Mouse (Mus musculus) olfactory bulb, adult 2 months (tissue): ENCODE measurements around the gene Lyrm9. TPM values are rescaled to one million over a fixed set of nuclear protein-coding genes. Genes with fewer than 3 reads are reported as not detected.

Experiments
- H3K27ac ChIP-seq: fragments of 200-500 bp; 2 replicates; pipeline ENCODE4 v1.5.1; 2012; ENCODE audit warnings: low read depth, low read length; ENCODE audit not compliant: insufficient read depth
- H3K4me1 ChIP-seq: fragments of 200-500 bp; 2 replicates; pipeline ENCODE4 v1.6.1; 2012; ENCODE audit warnings: low read length; ENCODE audit not compliant: control insufficient read depth, insufficient read depth
- H3K4me3 ChIP-seq: fragments of 200-500 bp; 2 replicates; pipeline ENCODE4 v1.5.1; 2012; ENCODE audit warnings: mild to moderate bottlenecking, low read depth, low read length, moderate library complexity; ENCODE audit not compliant: insufficient read depth
- CTCF ChIP-seq: fragments of 200-500 bp; IDR thresholded peaks from 2 replicates; pipeline ENCODE4 v1.5.1; 2012; ENCODE audit warnings: low read depth, mild to moderate bottlenecking, low read length, moderate library complexity; ENCODE audit not compliant: insufficient read depth
- POLR2A ChIP-seq: fragments of 200-500 bp; IDR thresholded peaks from 2 replicates; pipeline ENCODE4 v1.6.1; 2012; ENCODE audit warnings: mild to moderate bottlenecking, low read depth, low read length, moderate library complexity; ENCODE audit not compliant: insufficient read depth
- WGBS: fragments of 180-500 bp; shearing (Covaris S2); methylation state at CpG from one replicate; pipeline ENCODE4 v1.1.7; 2018; 5-methylcytosine and 5-hydroxymethylcytosine counted together
- polyA plus RNA-seq: library from polyadenylated mRNA; stranded (reverse); fragments of >200 nt; gene quantifications from 2 replicates; pipeline ENCODE4 v1.2.4, GENCODE M21; 2012; ENCODE audit warnings: low replicate concordance; ENCODE audit not compliant: missing spikeins, insufficient read depth, insufficient read length

Lyrm9 gene
- polyA plus RNA-seq, 1 experiment, result not detected

DNA sequence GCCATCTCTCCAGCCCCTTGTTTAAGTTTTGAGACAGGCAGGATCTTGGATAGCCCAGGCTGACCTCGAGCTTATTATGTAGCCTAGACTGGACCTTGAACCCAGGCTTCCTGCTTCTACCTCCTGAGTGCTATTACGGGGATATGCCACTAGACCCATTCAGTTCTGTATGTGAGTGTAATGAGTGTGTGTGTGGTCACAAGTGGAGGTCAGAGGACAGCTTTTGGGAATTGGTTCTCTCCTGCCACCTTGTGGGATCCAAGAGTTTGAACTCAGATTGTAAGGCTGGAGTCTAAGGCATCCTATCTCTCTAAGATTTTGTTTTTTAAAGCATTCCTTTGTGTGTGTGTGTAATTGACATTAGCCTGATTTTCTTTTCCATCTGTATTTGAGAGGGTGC is 2.0 kb downstream of the Lyrm9 start:
- Histone ChIP-seq H3K27ac (no peak overlapping the region), H3K4me1 (peaks cover 29% of the 10 kb centered on the region), H3K4me3 (no peak overlapping the region)
- WGBS, result 42% methylated on average over 2 of the region's 2 CpGs
- TF ChIP-seq POLR2A, result no peak
- TF ChIP-seq CTCF, result no peak

DNA sequence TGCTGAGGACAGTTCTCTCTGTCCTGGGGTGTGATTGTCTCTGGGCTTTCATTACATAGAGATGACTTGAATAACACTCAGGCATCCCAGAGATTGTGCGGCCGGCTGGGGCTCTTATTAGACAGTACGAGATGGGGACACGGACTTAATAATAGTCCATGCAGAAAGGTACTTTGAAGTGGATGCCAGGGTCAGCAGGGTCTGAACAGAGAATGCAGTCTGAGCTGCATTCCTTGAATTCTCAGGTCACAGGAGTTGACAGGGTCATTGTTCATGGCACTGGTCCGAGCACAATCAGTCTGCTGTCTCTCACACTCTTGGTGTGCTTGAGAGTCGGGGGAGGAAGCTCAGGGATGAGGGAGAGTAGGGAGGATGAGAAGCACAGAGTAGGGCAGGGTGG is 3.0 kb downstream of the Lyrm9 start:
- TF ChIP-seq POLR2A, result no peak
- TF ChIP-seq CTCF, result no peak
- H3K4me3 ChIP-seq, result no peak overlapping the region
- peaks cover 21% of the 10 kb centered on the region for H3K4me1 ChIP-seq
- 63% methylated on average over 6 of the region's 6 CpGs for WGBS
- no peak overlapping the region for H3K27ac ChIP-seq

DNA sequence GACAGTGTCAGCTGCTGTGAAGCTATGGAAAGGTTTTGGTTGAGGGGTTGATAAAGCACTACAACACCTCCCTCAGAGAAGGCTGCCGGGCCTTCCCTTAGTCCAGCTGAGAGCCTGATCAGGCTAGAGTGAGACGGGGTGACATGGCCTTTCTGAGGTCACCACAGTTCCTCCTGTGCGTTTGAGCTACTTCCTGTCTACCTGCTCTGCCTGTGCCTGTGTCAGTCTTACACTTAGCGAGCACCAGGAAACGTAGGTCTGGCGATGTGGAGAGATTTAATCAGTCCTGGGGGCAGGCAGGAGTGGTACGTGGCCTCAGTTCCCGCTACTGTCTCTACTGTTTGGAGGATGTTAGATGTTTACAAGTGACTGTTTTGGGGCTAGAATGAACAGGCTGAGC is 3.8 kb downstream of the Lyrm9 start:
- peaks cover 20% of the 10 kb centered on the region for H3K4me1 ChIP-seq
- TF ChIP-seq POLR2A, result no peak
- no peak for TF ChIP-seq CTCF
- H3K27ac ChIP-seq, result no peak overlapping the region
- H3K4me3 ChIP-seq, result no peak overlapping the region
- WGBS, result 83% methylated on average over 8 of the region's 8 CpGs

DNA sequence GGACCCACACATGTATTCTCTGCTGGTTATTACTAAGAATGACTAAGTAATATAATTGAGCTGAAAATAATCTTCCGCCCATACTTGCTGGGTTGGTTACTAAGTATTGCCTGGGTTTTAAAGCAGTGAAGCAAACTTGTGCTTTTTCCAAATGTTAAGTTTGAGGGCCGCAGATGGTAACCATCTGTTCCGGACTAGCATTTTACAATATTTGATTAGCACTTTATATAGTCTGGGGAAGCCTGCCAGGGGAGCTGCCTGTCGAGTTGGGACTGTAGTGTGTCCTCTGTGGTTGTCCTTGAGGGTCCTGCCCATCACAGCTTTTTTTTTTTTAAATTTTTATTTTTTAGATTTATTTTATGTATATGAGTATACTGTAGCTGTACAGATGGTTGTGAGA is 5.3 kb downstream of the Lyrm9 start:
- TF ChIP-seq POLR2A, result no peak
- TF ChIP-seq CTCF, result no peak
- H3K4me1 ChIP-seq, result peaks cover 20% of the 10 kb centered on the region
- no peak overlapping the region for H3K4me3 ChIP-seq
- no peak overlapping the region for H3K27ac ChIP-seq
- WGBS, result 47% methylated on average over 4 of the region's 4 CpGs

DNA sequence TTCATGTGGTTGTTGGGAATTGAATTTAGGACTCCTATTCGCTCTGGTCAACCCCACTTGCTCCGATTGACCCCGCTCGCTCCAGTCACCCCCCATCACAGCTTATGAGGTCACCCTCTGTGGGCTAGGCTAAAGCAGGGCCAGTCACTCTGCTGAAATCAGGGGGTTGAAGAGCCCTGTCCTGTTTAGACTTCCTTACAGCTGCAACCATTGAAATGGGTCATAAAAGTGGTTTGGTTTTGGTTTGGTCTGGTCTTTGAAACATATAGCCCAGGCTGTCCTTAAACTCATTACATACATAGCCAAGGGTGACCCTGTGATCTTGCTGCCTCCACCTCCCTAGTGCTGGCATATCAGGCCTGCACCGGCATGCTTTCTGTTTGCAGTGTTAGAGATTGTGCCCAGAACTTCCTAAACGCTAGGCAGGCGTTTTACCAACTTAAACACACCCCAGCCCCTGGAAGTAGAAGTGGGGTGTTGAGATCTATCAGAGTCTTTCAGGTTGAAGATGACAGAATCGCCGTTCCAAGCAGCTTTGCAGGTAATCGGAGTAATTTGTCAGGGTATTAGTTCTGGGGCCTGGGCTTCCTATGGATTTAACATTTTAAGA is 5.8 kb downstream of the Lyrm9 start:
- 93% methylated on average over 10 of the region's 10 CpGs for WGBS
- H3K4me1 ChIP-seq, result peaks cover 20% of the 10 kb centered on the region
- H3K4me3 ChIP-seq, result no peak overlapping the region
- TF ChIP-seq CTCF (no peak), POLR2A (no peak)
- H3K27ac ChIP-seq, result no peak overlapping the region

DNA sequence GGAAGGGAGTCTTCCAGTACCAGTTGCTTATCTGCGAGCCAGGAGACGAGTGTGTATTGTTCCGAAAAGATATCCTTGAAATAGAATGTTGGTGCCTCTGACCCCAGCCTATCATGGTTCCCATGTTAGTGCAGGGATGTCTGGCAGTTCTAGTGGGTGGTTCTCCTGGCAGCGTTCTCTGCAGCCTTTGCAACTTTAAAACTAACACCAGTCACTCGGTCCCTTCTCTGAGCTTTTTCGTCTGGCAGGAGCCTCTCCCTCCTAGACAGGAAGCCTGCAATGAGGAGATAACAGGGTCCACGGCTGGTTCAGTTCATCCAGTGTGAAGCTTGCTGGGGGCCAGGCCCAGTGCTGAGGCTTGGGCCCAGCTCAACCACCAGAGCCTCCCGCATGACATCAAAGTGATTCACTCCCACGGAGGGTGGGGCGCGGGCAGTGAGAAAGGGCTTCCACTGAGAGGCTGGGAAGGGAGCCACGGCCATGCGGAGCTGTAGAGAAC is 6.5 kb downstream of the Lyrm9 start:
- TF ChIP-seq POLR2A (no peak), CTCF (no peak)
- no peak overlapping the region for H3K27ac ChIP-seq
- 62% methylated on average over 13 of the region's 13 CpGs for WGBS
- H3K4me1 ChIP-seq, result peaks cover 17% of the 10 kb centered on the region
- no peak overlapping the region for H3K4me3 ChIP-seq

DNA sequence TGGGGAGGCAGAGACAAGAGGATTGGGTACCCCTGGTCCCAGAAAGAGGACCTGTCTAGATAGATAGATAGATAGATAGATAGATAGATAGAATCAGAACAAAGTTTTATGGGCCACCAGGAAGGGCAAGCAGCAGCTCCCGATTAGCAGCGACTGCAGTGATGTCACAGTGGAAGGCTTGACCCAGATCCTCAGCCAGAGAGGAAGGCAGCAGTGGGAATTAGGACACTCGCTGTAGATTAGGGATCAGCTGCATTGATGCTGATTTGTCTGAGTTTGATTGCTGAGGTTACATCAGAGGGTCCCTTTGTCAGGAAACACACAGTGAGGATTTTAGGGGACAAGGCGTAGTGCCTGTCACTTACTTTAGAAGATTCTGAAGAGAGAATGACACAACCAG is 10.1 kb downstream of the Lyrm9 start:
- Histone ChIP-seq H3K4me1 (peaks cover 7% of the 10 kb centered on the region), H3K27ac (no peak overlapping the region), H3K4me3 (no peak overlapping the region)
- TF ChIP-seq POLR2A (no peak), CTCF (no peak)
- WGBS, result 91% methylated on average over 4 of the region's 4 CpGs

DNA sequence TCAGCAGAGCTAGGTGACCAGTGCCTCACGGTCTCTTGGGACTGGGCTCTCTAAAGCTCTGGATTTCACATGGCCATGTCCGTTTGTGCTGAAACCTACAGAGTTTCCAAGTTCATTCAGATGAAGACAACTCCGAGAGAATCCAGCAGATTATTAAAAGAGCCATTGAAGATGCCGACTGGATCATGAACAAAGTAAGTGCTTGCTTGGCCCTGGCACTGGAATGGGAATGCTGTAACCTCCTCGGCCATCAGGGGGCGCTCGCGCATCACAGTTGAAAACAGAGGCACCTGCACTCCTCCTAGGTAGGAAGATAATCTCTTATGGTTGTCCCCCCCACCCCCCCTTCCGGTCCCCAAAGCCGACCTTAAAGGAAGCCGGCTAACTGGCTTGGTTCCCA is 11.6 kb downstream of the Lyrm9 start:
- WGBS, result 19% methylated on average over 11 of the region's 11 CpGs
- TF ChIP-seq POLR2A (no peak), CTCF (peak; percentile 53; the same call in 1 of the 2 replicates)
- no peak overlapping the region for H3K4me3 ChIP-seq
- H3K27ac ChIP-seq, result no peak overlapping the region
- H3K4me1 ChIP-seq, result peaks cover 4% of the 10 kb centered on the region

DNA sequence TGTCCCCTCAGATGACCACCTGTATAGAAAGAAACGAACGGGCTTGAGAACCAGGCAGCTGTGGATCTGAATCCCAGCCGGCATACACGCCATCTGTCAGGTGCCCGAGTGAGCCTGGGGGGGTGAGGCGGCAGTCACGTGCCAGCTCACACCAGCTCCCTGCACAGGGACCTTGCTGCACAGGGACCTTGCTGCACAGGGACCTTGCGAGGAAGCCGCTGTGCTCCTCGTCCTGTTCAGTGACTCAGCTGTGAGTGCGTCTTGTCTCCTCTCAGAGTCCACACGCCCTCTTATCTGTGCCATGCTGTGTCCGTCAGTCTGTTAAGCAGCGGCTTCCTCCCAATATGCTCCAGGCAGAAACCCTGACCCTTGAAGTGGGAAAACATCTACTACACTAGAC is 13.1 kb downstream of the Lyrm9 start:
- 88% methylated on average over 14 of the region's 14 CpGs for WGBS
- no peak overlapping the region for H3K4me3 ChIP-seq
- no peak overlapping the region for H3K27ac ChIP-seq
- no peak for TF ChIP-seq POLR2A
- no peaks in the 10 kb centered on the region; the same call in 1 of the 2 replicates for H3K4me1 ChIP-seq

DNA sequence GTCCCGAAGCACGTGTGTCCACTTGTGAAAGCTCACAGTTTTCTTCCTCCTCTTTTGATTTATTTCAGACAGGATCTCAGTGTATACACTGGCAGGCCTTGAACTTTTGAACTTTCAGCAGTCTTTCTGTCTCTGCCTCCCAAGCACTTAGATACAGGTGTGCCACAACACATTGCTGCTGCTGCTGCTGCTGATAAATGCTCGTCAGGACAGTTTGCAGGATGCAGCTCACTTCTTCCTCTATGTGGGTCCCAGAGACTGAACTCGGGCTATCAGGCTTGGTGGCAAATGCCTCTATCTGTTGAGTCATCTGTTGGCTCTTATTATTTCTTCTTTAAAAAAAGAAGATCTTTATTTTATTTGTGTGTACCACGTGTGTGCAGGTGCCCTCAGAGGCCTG is 13.8 kb downstream of the Lyrm9 start:
- Histone ChIP-seq H3K27ac (no peak overlapping the region), H3K4me1 (no peaks in the 10 kb centered on the region; the same call in 1 of the 2 replicates), H3K4me3 (no peak overlapping the region)
- WGBS, result 93% methylated on average over 5 of the region's 5 CpGs
- TF ChIP-seq POLR2A (no peak), CTCF (no peak)
